Mouse (Mus musculus): Measurements from ENCODE around the gene Kcnk10.

DNA sequence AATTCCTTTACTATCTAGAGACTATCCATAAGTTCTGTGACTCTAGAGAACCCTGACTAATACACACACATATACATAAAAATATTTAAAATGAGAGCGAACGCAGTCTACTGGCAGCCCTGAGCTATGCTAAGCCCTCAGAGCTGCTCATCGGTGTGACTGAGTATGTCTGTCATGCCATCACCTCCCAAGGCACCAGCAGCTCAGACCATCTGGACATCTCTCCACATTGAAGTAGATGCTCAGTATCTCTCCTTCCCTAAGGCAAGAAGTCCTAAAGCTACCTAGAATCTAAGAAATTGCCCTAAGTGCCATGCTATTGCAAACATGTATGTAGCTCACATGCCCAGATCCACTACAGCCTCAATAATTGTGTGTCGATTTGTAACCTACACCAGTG lies 110.3 kb downstream of the Kcnk10 start:
- TF ChIP-seq POLR2A (IDR thresholded peaks at IDR 0.05; ENCODE audit: low read depth, low read length) (no peak), JUN (IDR thresholded peaks at IDR 0.05; ENCODE audit: insufficient read depth, low read depth, low read length) (no peak), CHD1 (IDR thresholded peaks at IDR 0.05; ENCODE audit: low read depth, low read length) (no peak), HCFC1 (IDR thresholded peaks at IDR 0.05; ENCODE audit: low read depth, low read length) (no peak), BHLHE40 (IDR thresholded peaks at IDR 0.05; ENCODE audit: low read depth, low read length) (no peak), CTCF (conservative IDR thresholded peaks at IDR 0.05 in 1 of 2, IDR thresholded peaks at IDR 0.05 in 1 of 2; ENCODE audit: low read depth in 2 of 2, low read length in 2 of 2) (no peak), MEF2A (IDR thresholded peaks at IDR 0.05; ENCODE audit: borderline replicate concordance, low read depth, low read length) (no peak), USF1 (IDR thresholded peaks at IDR 0.05; ENCODE audit: low read depth, low read length) (no peak), ETS1 (conservative IDR thresholded peaks at IDR 0.05; ENCODE audit: low read depth, low read length) (no peak), USF2 (conservative IDR thresholded peaks at IDR 0.05; ENCODE audit: low read depth, low read length) (no peak)

All from CH12.LX (cell line).